In the genomic region with DNA sequence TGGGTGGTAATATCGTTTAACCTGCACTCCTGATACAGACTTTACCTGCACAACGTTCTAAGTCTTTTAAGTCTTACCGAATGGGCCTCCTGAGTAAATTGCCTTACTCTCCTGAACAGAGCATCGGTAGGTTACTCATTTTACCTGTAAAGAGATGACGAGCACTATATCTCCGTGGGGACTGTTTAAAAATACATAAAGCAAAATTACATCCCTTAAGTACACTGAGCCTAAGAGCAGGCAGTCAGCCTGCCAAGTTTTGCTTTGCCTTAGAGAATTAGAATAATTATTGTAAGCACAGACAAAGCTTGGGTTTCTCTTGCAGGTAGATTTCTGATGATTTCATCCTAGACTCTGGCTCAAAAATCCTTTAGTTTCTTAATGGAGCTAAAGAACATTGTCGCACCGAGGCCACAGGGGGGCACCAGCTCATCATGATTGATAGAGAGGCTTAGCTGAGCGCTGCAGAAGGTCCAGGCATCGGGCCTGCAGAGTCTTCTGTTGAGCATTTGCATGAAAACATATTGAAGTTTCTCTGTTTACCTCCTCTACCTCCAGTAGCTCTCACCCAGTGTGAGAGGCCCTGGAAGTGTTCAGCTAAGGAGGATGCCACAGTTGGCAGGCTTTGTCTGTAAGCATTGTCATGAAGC, we compare ENCODE assay signal across 8 mouse cellular contexts.
A peak's percentile ranks its signal among the peaks of the same experiment; 100 is the strongest.
DNase-seq lines count a peak whose midpoint lies in the region; ATAC-seq and TF ChIP-seq lines count a peak whose summit lies in the region.

No protein-coding gene starts in this region.

- peak; percentile 61 for TF ChIP-seq CTCF in gastrocnemius, adult 2 months (IDR thresholded peaks at IDR 0.05)

- no peak overlapping the region for H3K4me2 ChIP-seq in hindbrain, embryonic 14.5 days (replicated peaks)
- H3K4me2 ChIP-seq in midbrain, embryonic 12.5 days (replicated peaks) = no peak overlapping the region

- ATAC-seq in hindbrain, embryonic 14.5 days (ENCODE audit: low FRiP score) = peak; percentile 86
- ATAC-seq in midbrain, embryonic 12.5 days (ENCODE audit: low FRiP score, low read depth) = peak; percentile 75

- intact Hi-C loops in gastrocnemius, adult 2 months (cut with DNase I) = no loop called here

- peak; percentile 56 for DNase-seq in gastrocnemius, adult 2 months
- DNase-seq in gastrocnemius, postnatal 25 days = no peak
- DNase-seq in adrenal gland, postnatal 10 days = peak; percentile 79
- peak; percentile 75 for DNase-seq in embryonic facial prominence, embryonic 10.5 days (ENCODE audit: low spot score)
- DNase-seq in hindbrain, embryonic 14.5 days (ENCODE audit: low spot score) = peak; percentile 82
- peak; percentile 12 for DNase-seq in left cerebral cortex, adult 11 months (ENCODE audit: low spot score)
- peak; percentile 49 for DNase-seq in telencephalon, adult 2 months (ENCODE audit: low read depth, low spot score)

- no peaks in the 10 kb centered on the region for H3K27me3 ChIP-seq in embryonic facial prominence, embryonic 10.5 days (replicated peaks; ENCODE audit: low read depth, poor library complexity, severe bottlenecking)
- no peaks in the 10 kb centered on the region for H3K27me3 ChIP-seq in hindbrain, embryonic 14.5 days (ENCODE audit: control insufficient read depth, insufficient read depth, low read length)
- no peaks in the 10 kb centered on the region for H3K27me3 ChIP-seq in midbrain, embryonic 12.5 days

- no peak overlapping the region for H3K27ac ChIP-seq in gastrocnemius, adult 2 months
- H3K27ac ChIP-seq in embryonic facial prominence, embryonic 10.5 days (replicated peaks) = no peak overlapping the region
- H3K27ac ChIP-seq in hindbrain, embryonic 14.5 days = no peak overlapping the region
- H3K27ac ChIP-seq in midbrain, embryonic 12.5 days (replicated peaks) = no peak overlapping the region

- H3K9me3 ChIP-seq in embryonic facial prominence, embryonic 10.5 days = no peaks in the 10 kb centered on the region
- H3K9me3 ChIP-seq in hindbrain, embryonic 14.5 days (ENCODE audit: control insufficient read depth, low read length) = no peaks in the 10 kb centered on the region
- no peaks in the 10 kb centered on the region for H3K9me3 ChIP-seq in midbrain, embryonic 12.5 days

- no peak overlapping the region for H3K9ac ChIP-seq in hindbrain, embryonic 14.5 days
- H3K9ac ChIP-seq in midbrain, embryonic 12.5 days (replicated peaks) = no peak overlapping the region

- WGBS in embryonic facial prominence, embryonic 10.5 days = 51% methylated on average over 10 of the region's 10 CpGs
- 50% methylated on average over 10 of the region's 10 CpGs for WGBS in hindbrain, embryonic 14.5 days
- WGBS in midbrain, embryonic 12.5 days = 53% methylated on average over 10 of the region's 10 CpGs

- H3K36me3 ChIP-seq in embryonic facial prominence, embryonic 10.5 days (replicated peaks) = no peaks in the 10 kb centered on the region
- H3K36me3 ChIP-seq in hindbrain, embryonic 14.5 days (replicated peaks; ENCODE audit: control insufficient read depth, insufficient read depth) = no peaks in the 10 kb centered on the region
- no peaks in the 10 kb centered on the region for H3K36me3 ChIP-seq in midbrain, embryonic 12.5 days

- H3K4me1 ChIP-seq in embryonic facial prominence, embryonic 10.5 days = no peaks in the 10 kb centered on the region
- no peaks in the 10 kb centered on the region for H3K4me1 ChIP-seq in hindbrain, embryonic 14.5 days (replicated peaks; ENCODE audit: control insufficient read depth, insufficient read depth, low read length)
- no peaks in the 10 kb centered on the region for H3K4me1 ChIP-seq in midbrain, embryonic 12.5 days

- no peak overlapping the region for H3K4me3 ChIP-seq in gastrocnemius, adult 2 months
- no peak overlapping the region for H3K4me3 ChIP-seq in embryonic facial prominence, embryonic 10.5 days
- H3K4me3 ChIP-seq in hindbrain, embryonic 14.5 days (replicated peaks; ENCODE audit: low read length) = no peak overlapping the region
- H3K4me3 ChIP-seq in midbrain, embryonic 12.5 days = no peak overlapping the region
